Mouse (Mus musculus) embryonic facial prominence, embryonic 11.5 days (tissue): ENCODE measurements around the gene Adamts3. TPM values are rescaled to one million over a fixed set of nuclear protein-coding genes. Genes with fewer than 3 reads are reported as not detected.

ENCODE experiments used
- ATAC-seq: fragments of 200-750 bp; cut with Nextera tagmentation; replicated peaks from 2 replicates; pipeline ENCODE4 v1.8.0; 2017; ENCODE audit warnings: low read depth; ENCODE audit not compliant: insufficient number of reproducible peaks, low FRiP score, low TSS enrichment
- DNase-seq: peaks from one replicate; pipeline ENCODE4 v3.0.0-alpha.2; 2015; ENCODE audit warnings: low spot score
- H3K27ac ChIP-seq: fragments of 300-500 bp; sonication (generic); replicated peaks from 2 replicates; pipeline ENCODE4 v1.5.1; 2014; ENCODE audit warnings: mild to moderate bottlenecking, low read depth, low read length, control low read depth
- H3K27me3 ChIP-seq: fragments of 300-500 bp; sonication (generic); 2 replicates; pipeline ENCODE4 v1.6.1; 2014; ENCODE audit warnings: mild to moderate bottlenecking, low read length, moderate library complexity, mixed read lengths; ENCODE audit not compliant: control insufficient read depth, insufficient read depth
- H3K36me3 ChIP-seq: fragments of 300-500 bp; sonication (generic); replicated peaks from 2 replicates; pipeline ENCODE4 v1.6.1; 2014; ENCODE audit warnings: low read depth, mild to moderate bottlenecking, low read length, moderate library complexity, mixed read lengths; ENCODE audit not compliant: control insufficient read depth, insufficient read depth
- H3K4me1 ChIP-seq: fragments of 300-500 bp; sonication (generic); 2 replicates; pipeline ENCODE4 v1.6.1; 2014; ENCODE audit warnings: low read length, mixed read lengths; ENCODE audit not compliant: control insufficient read depth, insufficient read depth
- H3K4me2 ChIP-seq: fragments of 300-500 bp; sonication (generic); 2 replicates; pipeline ENCODE4 v1.6.1; 2014; ENCODE audit warnings: low read depth, mild to moderate bottlenecking, control low read depth, low read length, moderate library complexity
- H3K4me3 ChIP-seq: fragments of 300-500 bp; sonication (generic); 2 replicates; pipeline ENCODE4 v1.5.1; 2014; ENCODE audit warnings: low read depth, low read length, control low read depth
- H3K9ac ChIP-seq: fragments of 300-500 bp; sonication (generic); replicated peaks from 2 replicates; pipeline ENCODE4 v1.6.1; 2014; ENCODE audit warnings: mild to moderate bottlenecking, control low read depth, low read length
- H3K9me3 ChIP-seq: fragments of 300-500 bp; sonication (generic); replicated peaks from 2 replicates; pipeline ENCODE4 v1.6.1; 2016; ENCODE audit warnings: mild to moderate bottlenecking, low read length, inconsistent platforms, mixed read lengths; ENCODE audit not compliant: control insufficient read depth
- WGBS: fragments of 180-500 bp; shearing (Covaris S2); extraction: QIAGEN DNeasy Blood & Tissue Kit; methylation state at CpG from one replicate; pipeline ENCODE4 v1.1.7; 2014; 5-methylcytosine and 5-hydroxymethylcytosine counted together
- polyA plus RNA-seq: library from polyadenylated mRNA; unstranded; fragments of >200 nt; fragmentation: Nextera tagmentation; extraction: Ambion mirVana; gene quantifications from 2 replicates; pipeline ENCODE4 v1.2.1, GENCODE M21; 2014

Adamts3 gene
- polyA plus RNA-seq, 1 experiment from 2014 or later = 5.7 TPM

GRCm38 (mm10) chr5:89631599-89631998 lies 251.5 kb downstream of the Adamts3 start:
- H3K27ac ChIP-seq = no peak overlapping the region
- H3K4me2 ChIP-seq = no peak overlapping the region
- 73% methylated on average over 1 of the region's 1 CpGs for WGBS
- H3K27me3 ChIP-seq = no peaks in the 10 kb centered on the region
- no peaks in the 10 kb centered on the region for H3K36me3 ChIP-seq
- ATAC-seq (no peak), DNase-seq (no peak)
- H3K9me3 ChIP-seq = no peaks in the 10 kb centered on the region
- no peaks in the 10 kb centered on the region for H3K4me1 ChIP-seq
- no peak overlapping the region for H3K9ac ChIP-seq
- H3K4me3 ChIP-seq = no peak overlapping the region
